Mouse (Mus musculus) heart, postnatal 0 days (tissue): ENCODE results near the gene Pnpla1.

Experiments used
- CTCF ChIP-seq: IDR thresholded peaks from 2 replicates; pipeline ENCODE4 v1.5.1; 2016; ENCODE audit warnings: antibody characterized with exemption, control low read depth, low read depth
- EP300 ChIP-seq: IDR thresholded peaks from 2 replicates; pipeline ENCODE4 v1.6.1; 2016; ENCODE audit warnings: antibody characterized with exemption, low read depth

- TF ChIP-seq CTCF: no peak
- no peak for TF ChIP-seq EP300
These were observed 63.9 kb downstream of the Pnpla1 start for GRCm38 (mm10) chr17:28922096-28922495.
